In the genomic region with DNA sequence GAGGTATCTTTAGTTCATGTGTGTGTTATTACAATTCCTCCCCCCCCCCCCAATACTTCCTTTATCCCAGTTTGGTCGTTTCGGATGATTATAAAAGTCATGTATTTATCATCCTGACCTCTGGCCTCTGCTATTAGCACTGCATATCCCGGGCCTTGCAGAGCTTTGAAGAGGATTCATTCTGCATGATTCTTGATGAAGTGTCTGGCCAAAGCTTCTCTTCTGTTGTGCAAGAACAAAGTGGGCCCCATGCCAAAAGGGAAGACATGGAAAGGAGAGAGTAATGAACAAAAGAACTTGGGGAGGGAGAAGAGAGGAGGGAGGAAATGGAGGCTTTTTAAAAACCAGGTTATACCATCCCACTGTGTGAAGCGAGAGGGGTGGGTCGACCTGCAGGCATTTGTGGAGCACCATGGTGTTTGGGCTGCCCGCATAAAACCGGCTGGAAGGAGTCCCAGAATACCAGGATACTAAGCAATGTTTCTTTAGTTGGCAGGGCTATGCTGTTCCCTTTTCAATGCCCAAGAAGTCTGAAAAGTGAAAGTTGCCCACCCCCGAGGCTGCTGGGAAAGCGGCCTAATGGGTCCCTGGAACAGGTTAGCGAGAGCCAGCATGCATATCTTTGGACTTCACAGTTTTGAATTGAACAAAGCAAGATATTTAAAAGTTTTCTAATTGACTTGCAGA, we compare ENCODE assay signal across 8 mouse cellular contexts.
A peak's percentile ranks its signal among the peaks of the same experiment; 100 is the strongest.
DNase-seq lines count a peak whose midpoint lies in the region; ATAC-seq lines count a peak whose summit lies in the region.

No protein-coding gene starts in this region.

- ATAC-seq in erythroblast, adult 5-6 weeks (replicated peaks; ENCODE audit: low FRiP score, poor library complexity, severe bottlenecking): no peak

- peak; percentile 12 for DNase-seq in gastrocnemius, postnatal 10 days
- DNase-seq in gastrocnemius, postnatal 4 days (ENCODE audit: low spot score in 2 of 2): no peak
- peak; percentile 51 for DNase-seq in adipocyte (ENCODE audit: low spot score)
- DNase-seq in fibroblast of lung, adult 2 months (ENCODE audit: low read depth): peak; percentile 12
- peak; percentile 23 to 62 for DNase-seq in left cerebral cortex, adult 9 months (ENCODE audit: low spot score in 2 of 2)
- peak; percentile 17 for DNase-seq in right cerebral cortex, postnatal 14 days
- no peak for DNase-seq in embryo, embryonic 9.5 days (ENCODE audit: extremely low spot score)

Comparison
In these comparisons a context has a peak if more than half of its experiments do, and no peak if none do; other contexts are left out.
1. DNase-seq: peak in gastrocnemius, postnatal 10 days (single experiment), adipocyte (single experiment), fibroblast of lung, adult 2 months (single experiment), left cerebral cortex, adult 9 months (2 of 2) and right cerebral cortex, postnatal 14 days (single experiment); none in gastrocnemius, postnatal 4 days (0 of 2) and embryo, embryonic 9.5 days (single experiment).